Mouse (Mus musculus) hindlimb bud, embryonic 11.5 days (tissue): Measurements from ENCODE around the gene Zbtb20.

Experiments
- DNase-seq: peaks from one replicate; pipeline ENCODE4 v3.0.0-alpha.2; 2012; ENCODE audit warnings: low read depth, low spot score; ENCODE audit errors: extremely low spot score

Zbtb20 gene

DNA sequence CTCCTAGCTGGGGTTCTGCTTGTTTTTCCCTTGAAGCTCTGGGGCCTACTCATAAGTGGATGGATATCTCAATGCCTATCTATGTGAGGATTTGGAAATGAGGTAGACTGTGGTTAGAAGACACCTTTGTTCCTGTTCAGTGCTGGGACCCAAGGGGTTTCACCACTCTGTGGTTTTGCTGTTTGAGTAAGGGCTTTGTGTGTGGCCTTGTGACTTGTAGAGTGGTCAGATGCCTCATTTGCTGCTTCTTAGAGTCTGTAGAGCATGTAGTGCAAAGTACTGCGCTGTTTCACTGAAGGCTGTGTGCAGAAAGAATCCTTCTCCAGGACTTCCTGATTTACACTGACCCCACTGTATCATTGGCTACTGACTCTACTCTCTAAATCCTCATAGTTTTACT, 314.7 kb downstream of the Zbtb20 start:
- no peak for DNase-seq

GRCm38 (mm10) chr16:43191060-43191850, 315.6 kb downstream of the Zbtb20 start:
- no peak for DNase-seq

DNA sequence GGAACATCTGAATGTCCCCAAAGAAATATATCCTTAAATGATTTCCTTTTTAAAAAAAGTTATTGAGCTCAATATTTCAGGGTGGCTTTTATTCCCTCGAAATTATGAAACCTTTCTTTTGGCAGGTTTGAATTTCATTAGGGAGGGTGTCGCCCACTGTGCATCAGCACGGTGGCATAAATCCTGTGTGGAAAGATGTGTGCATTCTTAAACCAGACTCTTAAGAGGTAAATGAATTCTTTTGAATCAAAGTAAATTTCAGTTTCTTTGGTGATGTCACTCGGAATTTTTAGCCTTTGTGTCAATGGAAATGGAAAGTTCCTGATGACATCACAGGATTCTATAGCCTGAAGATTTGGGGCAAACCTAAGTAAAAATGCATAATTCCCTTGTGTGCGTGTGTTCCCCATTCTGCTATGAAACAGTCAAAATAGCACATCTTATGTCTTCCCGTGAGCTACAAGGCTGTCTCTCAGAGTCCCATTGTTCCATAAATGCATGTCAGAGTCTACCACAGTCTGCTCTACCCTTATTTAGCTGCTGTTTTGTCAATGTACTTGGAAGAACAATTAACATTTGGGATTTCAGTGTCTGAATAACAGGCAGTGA, 318.1 kb downstream of the Zbtb20 start:
- DNase-seq, result no peak

GRCm38 (mm10) chr16:43217336-43218006, 341.8 kb downstream of the Zbtb20 start:
- DNase-seq, result no peak

GRCm38 (mm10) chr16:43219367-43219766, 343.7 kb downstream of the Zbtb20 start:
- no peak for DNase-seq

GRCm38 (mm10) chr16:43221313-43221712, 345.6 kb downstream of the Zbtb20 start:
- DNase-seq, result no peak

DNA sequence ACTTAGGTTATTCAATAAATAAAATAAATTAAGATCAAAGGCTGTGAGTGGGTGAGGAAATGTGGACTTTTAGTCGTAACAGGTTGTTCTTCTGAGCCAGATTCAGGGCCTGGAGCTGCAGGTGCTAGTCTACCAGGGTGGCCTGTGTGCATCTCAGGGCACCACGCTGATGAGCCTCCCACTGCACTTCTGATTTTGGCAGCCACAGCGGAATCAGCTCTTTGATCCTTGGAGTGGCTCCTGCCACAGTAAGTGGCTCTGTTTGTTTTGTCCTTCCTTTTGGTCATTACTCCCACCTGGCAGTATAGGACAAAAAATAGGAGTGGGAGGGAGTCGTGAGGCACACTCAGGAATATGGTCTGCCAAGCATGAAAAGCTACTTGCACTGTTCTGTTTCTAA, 354.6 kb downstream of the Zbtb20 start:
- no peak for DNase-seq

- no peak for DNase-seq
These were observed 358.6 kb downstream of the Zbtb20 start for GRCm38 (mm10) chr16:43234249-43234648.

GRCm38 (mm10) chr16:43235317-43235716, 359.6 kb downstream of the Zbtb20 start:
- DNase-seq, result no peak

GRCm38 (mm10) chr16:43235721-43236159, 360.1 kb downstream of the Zbtb20 start:
- DNase-seq, result no peak

- DNase-seq, result no peak
These were observed 361.9 kb downstream of the Zbtb20 start for GRCm38 (mm10) chr16:43237551-43237950.

DNA sequence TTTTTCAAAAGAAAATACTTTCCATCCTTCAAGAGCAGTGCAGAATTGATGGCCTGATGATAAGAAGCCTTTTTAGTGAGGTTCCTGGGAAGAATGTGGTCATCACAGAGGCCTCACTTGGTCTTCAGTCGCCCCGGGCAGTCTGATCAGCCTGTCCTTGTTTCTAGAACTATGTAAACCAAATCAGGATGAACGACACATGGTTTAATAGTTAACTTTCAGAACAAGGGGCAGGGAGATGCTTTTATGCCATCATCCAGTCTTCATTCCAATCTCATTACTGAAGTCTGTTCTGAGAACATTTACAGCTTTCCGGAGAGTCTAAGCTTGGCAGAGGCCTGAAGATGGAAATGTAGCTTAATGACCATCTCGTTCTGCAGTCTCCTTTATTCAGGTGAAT, 371.3 kb downstream of the Zbtb20 start:
- DNase-seq, result no peak

GRCm38 (mm10) chr16:43253077-43253476, 377.4 kb downstream of the Zbtb20 start:
- no peak for DNase-seq

DNA sequence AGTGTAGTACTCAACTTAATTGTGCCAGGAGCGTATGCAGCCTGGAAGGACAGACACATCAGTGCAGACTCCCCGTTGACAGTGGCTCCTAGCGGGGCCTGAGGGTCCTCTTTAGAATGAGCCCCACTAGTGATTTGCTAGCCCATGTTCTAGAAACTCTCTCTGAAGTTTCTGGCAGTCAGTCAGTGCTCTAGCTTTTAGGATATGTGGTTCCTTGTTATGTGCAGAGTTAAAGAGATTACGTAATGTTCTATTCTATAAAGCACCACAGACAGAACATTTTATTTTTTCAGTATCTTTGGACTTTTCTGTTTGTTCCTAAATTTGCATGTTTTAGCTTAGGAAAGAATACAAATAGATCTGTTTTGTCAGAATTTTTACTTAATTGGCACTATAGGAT, 378.1 kb downstream of the Zbtb20 start:
- no peak for DNase-seq

- DNase-seq, result no peak
These were observed 380.7 kb downstream of the Zbtb20 start for GRCm38 (mm10) chr16:43256191-43256899.

DNA sequence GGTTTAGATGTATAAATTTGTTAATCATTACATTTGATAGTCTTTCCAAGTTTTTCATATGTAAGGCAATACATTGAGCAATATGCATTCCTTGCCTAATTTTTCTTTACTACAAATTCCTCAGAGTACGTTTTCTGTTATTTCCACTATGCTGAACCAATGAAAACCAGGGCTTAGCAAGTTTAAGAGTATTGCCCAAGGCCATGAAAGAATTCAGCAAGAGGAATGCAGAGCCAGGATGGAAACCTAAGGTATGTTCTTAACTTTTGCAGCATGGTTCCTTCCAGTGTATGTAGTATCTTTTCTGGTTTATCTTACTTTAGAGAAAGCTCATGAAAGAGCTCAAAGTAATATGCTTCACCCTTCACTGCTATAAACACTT, 381.2 kb downstream of the Zbtb20 start:
- no peak for DNase-seq

DNA sequence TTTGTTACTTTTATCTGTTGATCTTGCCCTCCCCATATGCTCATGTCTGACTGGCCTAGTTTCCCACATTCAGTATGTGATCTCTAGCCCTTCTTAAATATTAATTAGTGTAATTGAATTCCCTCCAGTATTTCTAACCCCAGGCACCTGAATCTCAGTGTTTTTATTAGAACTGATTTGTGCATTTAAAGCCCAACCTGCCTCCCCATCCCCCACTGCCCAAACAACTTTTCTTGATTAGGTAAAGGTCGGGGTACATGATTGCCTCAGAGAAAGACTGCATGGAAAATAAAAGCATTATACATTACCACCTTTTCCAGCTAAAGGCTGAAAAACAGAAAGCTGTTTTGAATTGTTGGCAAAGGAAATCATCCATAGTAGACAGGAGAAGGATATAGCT, 383.8 kb downstream of the Zbtb20 start:
- no peak for DNase-seq

DNA sequence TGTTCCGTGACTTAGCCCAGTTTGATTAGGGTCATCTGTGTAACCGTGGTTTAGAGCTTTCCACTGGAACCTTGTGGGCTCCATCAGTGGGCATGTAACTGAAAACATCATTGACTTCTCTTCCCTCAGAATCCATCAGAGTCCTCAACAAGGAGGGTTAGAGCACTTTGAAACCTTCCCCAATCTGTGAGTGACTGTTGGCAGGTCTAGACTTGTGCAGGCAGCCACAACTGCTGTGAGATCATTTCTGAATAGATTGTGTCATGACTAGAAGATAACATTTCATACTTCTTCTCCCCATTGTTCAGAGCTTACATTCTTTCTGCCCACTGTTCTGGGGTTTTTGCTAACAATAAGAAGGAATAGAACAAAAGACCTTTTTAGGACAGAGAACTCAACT, 385.2 kb downstream of the Zbtb20 start:
- DNase-seq, result no peak

DNA sequence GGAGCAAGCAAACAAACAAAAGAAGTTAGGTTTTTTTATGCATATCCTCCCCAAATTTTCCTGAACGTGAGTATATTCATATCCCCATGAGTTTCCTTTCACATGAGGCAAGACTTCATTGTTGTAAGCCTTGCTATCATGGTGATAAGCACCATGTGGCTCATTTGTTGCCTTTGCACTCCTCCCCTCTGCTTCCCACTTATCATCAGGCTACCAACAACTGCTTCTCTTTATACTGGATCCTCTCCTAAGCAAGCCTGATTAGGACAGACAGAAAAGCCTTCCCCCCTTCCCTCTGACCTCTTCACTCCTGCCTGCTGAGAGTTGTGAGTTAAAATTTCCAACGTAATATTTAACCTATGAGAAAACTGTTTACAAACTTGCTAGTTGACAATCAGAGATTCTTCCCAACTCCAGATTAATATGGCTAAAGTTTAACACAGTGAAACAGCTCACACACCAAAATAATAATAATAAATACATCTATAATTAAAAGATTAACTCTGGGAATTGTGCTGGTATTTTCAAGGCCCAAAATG, 398.4 kb downstream of the Zbtb20 start:
- no peak for DNase-seq

DNA sequence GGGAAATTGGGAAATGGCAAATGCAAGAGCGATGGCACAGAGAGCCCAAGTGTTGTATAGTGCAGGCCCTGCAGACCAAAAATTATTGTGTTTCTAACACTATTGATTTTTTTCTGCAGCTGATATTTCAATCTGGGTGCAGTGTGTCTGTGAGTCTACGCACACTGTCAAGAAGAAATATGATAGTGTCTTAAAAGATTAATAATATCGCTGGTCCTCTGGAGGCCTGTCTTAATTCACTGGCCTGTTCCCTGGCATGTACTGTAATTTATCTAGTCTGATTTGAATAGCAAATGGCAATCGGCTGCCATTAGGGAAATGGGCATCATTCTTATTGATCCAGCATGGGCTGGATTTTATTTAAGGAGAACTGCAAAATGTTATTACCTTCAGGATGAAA, 401.1 kb downstream of the Zbtb20 start:
- no peak for DNase-seq

DNA sequence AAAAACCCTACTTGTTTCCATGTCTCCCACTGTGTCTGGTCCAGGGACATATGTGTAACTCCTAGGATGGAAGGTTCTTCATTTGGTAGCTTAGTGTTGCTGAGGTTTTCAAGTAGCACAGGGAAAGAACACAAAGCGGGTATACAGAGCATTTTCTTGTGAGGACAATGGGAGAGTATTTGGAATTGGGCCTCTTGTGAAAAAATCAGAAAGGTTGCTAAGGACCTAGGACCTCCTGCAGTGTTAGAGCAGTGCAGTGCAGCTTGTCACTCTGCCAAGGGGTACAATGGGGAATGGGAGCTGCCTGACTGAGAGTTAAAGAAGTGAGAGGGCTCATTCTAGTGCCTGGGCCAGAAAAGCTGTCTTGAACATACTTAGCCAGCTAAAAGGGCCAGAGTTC, 410.6 kb downstream of the Zbtb20 start:
- DNase-seq, result no peak
